Mouse (Mus musculus) hindbrain, embryonic 14.5 days (tissue): ENCODE data around the gene Alg5. TPM values are rescaled to one million over a fixed set of nuclear protein-coding genes. Genes with fewer than 3 reads are reported as not detected.

ENCODE experiments used
- polyA plus RNA-seq: library from polyadenylated mRNA; unstranded; fragments of >200 nt; fragmentation: Nextera tagmentation; extraction: Ambion mirVana; gene quantifications from 2 replicates; pipeline ENCODE4 v1.2.1, GENCODE M21; 2014

The Alg5 gene
- polyA plus RNA-seq, 1 experiment from 2014 or later: 52.3 TPM

Other genes with a start within 250 kb of the Alg5 start
- gene Supt20, start 42.7 kb upstream of the Alg5 start, polyA plus RNA-seq: 83.8 and 86.8 TPM in 2 replicates
- gene Gm21958, start 21.2 kb upstream of the Alg5 start, polyA plus RNA-seq: not detected in 2 replicates
- gene Exosc8, start 146 bp upstream of the Alg5 start, polyA plus RNA-seq: 71.6 and 82.1 TPM in 2 replicates
- gene Smad9, start 20.0 kb downstream of the Alg5 start, polyA plus RNA-seq: 0.83 and 1.0 TPM in 2 replicates
- 54.1 and 71.7 TPM in 2 replicates for gene Rfxap, start 72.3 kb downstream of the Alg5 start, polyA plus RNA-seq
- 1.4 and 1.5 TPM in 2 replicates for gene Sertm1, start 180.3 kb downstream of the Alg5 start, polyA plus RNA-seq